Mouse (Mus musculus): ENCODE measurements around the gene Cxcr6. TPM values are rescaled to one million over a fixed set of nuclear protein-coding genes. Genes with fewer than 3 reads are reported as not detected.

The Cxcr6 gene
- total RNA-seq (2023), result 10 to 100 TPM; 27.5 to 42.1 TPM

DNA sequence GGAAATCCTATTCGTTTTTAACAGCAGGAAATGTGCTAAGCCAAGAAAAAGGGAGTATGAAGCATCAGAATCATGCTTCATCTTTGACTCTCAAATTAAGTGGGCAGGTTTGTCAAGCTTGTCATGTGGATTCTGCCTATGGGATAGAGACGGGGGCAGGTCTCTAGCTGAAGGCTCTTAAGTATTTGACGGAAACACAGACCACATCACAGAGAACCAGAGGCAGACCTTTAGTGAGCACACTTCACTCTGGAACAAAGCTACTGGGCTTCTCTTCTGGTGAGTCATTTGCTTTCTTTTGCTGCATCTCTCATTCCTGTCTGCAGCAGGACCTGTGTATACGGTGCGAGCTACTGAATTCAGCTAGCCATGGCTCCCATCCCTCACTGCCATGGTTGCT lies at the start of gene Cxcr6:
Gene Cxcr6 (plus strand): TSS at position 209 of the 400 bp plus-strand sequence.

DNA sequence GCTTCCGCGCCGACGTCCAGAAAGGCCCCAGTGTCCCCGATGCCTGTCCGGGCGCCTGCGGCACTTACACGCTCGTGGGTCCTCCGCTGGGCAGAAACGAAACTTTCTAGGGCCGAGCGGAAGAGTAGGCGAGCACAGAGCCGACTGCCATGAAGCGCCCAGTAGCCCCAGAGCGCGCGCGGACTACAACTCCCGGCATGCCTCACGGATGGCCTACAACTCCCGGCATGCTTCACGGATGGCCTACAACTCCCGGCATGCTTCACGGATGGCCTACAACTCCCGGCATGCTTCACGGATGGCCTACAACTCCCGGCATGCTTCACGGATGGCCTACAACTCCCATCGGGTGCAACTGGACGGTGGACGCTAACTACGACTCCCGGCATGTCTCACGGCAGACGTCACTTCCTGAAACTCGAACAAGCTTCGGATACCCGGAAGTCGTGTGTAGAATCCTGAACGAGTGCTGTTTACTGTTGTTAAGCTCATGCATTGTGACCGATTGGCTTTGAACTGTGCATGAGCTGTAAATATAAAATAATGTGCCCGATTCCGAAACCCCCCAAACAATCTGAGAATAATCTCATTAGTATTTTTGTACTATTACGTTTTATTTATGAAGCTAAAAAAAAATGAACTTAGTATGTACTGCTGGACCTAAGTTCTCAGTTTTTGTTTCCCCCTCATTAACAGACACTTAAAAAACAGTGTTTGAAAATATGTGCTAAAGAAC lies 45.6 kb downstream of the Cxcr6 start, which contains the start of gene Fyco1:
Gene Fyco1 (minus strand): TSS at position 187 of the 736 bp plus-strand sequence.

Other genes with a start within 250 kb of the Cxcr6 start
- gene Slc6a20b, start 173.9 kb upstream of the Cxcr6 start, total RNA-seq (2023), result not detected
- gene Ccr9, start 128.0 kb upstream of the Cxcr6 start, total RNA-seq (2023), result 10 to 100 TPM; 48.5 to 76.8 TPM
- gene Slc6a20a, start 127.6 kb upstream of the Cxcr6 start, total RNA-seq (2023), result not detected
- gene Lztfl1, start 88.8 kb upstream of the Cxcr6 start, total RNA-seq (2023), result 10 to 100 TPM; 52.7 to 56.2 TPM
- gene Fyco1, start 45.4 kb downstream of the Cxcr6 start, total RNA-seq (2023), result 10 to 100 TPM; 64.5 to 65.1 TPM
- gene Xcr1, start 55.6 kb downstream of the Cxcr6 start, total RNA-seq (2023), result not detected
- under 1 TPM in 1 of 2 experiments, not detected in 1; 0.17 TPM for gene Ccr1, start 162.2 kb downstream of the Cxcr6 start, total RNA-seq (2023)
- gene Ccr1l1, start 171.9 kb downstream of the Cxcr6 start, total RNA-seq (2023), result not detected
- gene Ccr3, start 215.5 kb downstream of the Cxcr6 start, total RNA-seq (2023), result under 1 TPM; 0.33 to 0.87 TPM